Mouse (Mus musculus) MEL (cell line): ENCODE data around the gene Gm20388. TPM values are rescaled to one million over a fixed set of nuclear protein-coding genes. Genes with fewer than 3 reads are reported as not detected.

ENCODE experiments used
- DNase-seq: peaks from one replicate; pipeline ENCODE4 v3.0.0; 2011; ENCODE audit warnings: low read depth, low spot score
- H3K27ac ChIP-seq: 2 replicates; pipeline ENCODE4 v1.5.1; 2012; ENCODE audit warnings: low read depth, mild to moderate bottlenecking, control low read depth, low read length, moderate library complexity; ENCODE audit not compliant: control insufficient read depth
- H3K27me3 ChIP-seq, 2 experiments: fragments of 150-350 bp in 1 of 2; sonication (generic) in 1 of 2; 2 replicates each; pipeline ENCODE4 v1.6.1; 2012; ENCODE audit warnings: low read length in 2 of 2, mild to moderate bottlenecking in 2 of 2, improper control_type of control experiment in 1 of 2, moderate library complexity in 1 of 2; ENCODE audit not compliant: insufficient read depth in 2 of 2, control insufficient read depth in 1 of 2
- H3K36me3 ChIP-seq, 2 experiments: 2 replicates each; pipeline ENCODE4 v1.6.1; 2012 to 2014; ENCODE audit warnings: low read length in 2 of 2, improper control_type of control experiment in 1 of 2, inconsistent platforms in 1 of 2, mild to moderate bottlenecking in 1 of 2; ENCODE audit not compliant: insufficient read depth in 2 of 2, control insufficient read depth in 1 of 2
- H3K4me1 ChIP-seq, 2 experiments: fragments of 150-350 bp in 1 of 2; sonication (generic) in 1 of 2; 2 replicates each; pipeline ENCODE4 v1.6.1; 2012; ENCODE audit warnings: low read length in 2 of 2, improper control_type of control experiment in 1 of 2, mild to moderate bottlenecking in 1 of 2; ENCODE audit not compliant: insufficient read depth in 2 of 2, control insufficient read depth in 1 of 2
- H3K4me3 ChIP-seq, 2 experiments: fragments of 150-350 bp in 1 of 2; sonication (generic) in 1 of 2; 2 replicates each; pipeline ENCODE4 v1.5.1; 2012; ENCODE audit warnings: low read depth in 2 of 2, low read length in 2 of 2, mild to moderate bottlenecking in 2 of 2, moderate library complexity in 2 of 2, control low read depth in 1 of 2, improper control_type of control experiment in 1 of 2; ENCODE audit not compliant: control insufficient read depth in 1 of 2, insufficient read depth in 1 of 2
- H3K79me2 ChIP-seq: 2 replicates; pipeline ENCODE4 v1.6.1; 2012; ENCODE audit warnings: mild to moderate bottlenecking, low read length, moderate library complexity; ENCODE audit not compliant: control insufficient read depth, poor library complexity, insufficient read depth
- H3K9ac ChIP-seq: 2 replicates; pipeline ENCODE4 v1.6.1; 2012; ENCODE audit warnings: low read depth, mild to moderate bottlenecking, control low read depth, low read length, moderate library complexity; ENCODE audit not compliant: control insufficient read depth, poor library complexity, severe bottlenecking
- H3K9me3 ChIP-seq: fragments of 150-350 bp; sonication (generic); replicated peaks from 2 replicates; pipeline ENCODE4 v1.6.1; 2012; ENCODE audit warnings: mild to moderate bottlenecking, low read length, improper control_type of control experiment, moderate library complexity; ENCODE audit not compliant: insufficient read depth
- BHLHE40 ChIP-seq: IDR thresholded peaks from 2 replicates; pipeline ENCODE4 v1.6.1; 2012; ENCODE audit warnings: low read depth, mild to moderate bottlenecking, inconsistent platforms, low read length, improper control_type of control experiment, borderline replicate concordance
- CHD1 ChIP-seq: IDR thresholded peaks from 2 replicates; pipeline ENCODE4 v1.6.1; 2012; ENCODE audit warnings: low read depth, mild to moderate bottlenecking, inconsistent platforms, low read length, improper control_type of control experiment
- E2F4 ChIP-seq: IDR thresholded peaks from 2 replicates; pipeline ENCODE4 v1.6.1; 2011; ENCODE audit warnings: low read depth, low read length, improper control_type of control experiment, borderline replicate concordance
- ELF1 ChIP-seq: IDR thresholded peaks from 2 replicates; pipeline ENCODE4 v1.6.1; 2014; ENCODE audit warnings: low read depth, mild to moderate bottlenecking, inconsistent platforms, low read length, improper control_type of control experiment, moderate library complexity
- EP300 ChIP-seq, 2 experiments: IDR thresholded peaks; 2 replicates each; pipeline ENCODE4 v1.6.1; 2011; ENCODE audit warnings: improper control_type of control experiment in 2 of 2, low read length in 2 of 2, low read depth in 1 of 2, mild to moderate bottlenecking in 1 of 2
- ETS1 ChIP-seq: IDR thresholded peaks from 2 replicates; pipeline ENCODE4 v1.6.1; 2012; ENCODE audit warnings: low read depth, mild to moderate bottlenecking, inconsistent platforms, low read length, improper control_type of control experiment, moderate library complexity
- HCFC1 ChIP-seq: IDR thresholded peaks from 2 replicates; pipeline ENCODE4 v1.6.1; 2012; ENCODE audit warnings: low read depth, mild to moderate bottlenecking, inconsistent platforms, low read length, improper control_type of control experiment, moderate library complexity
- JUND ChIP-seq: IDR thresholded peaks from 2 replicates; pipeline ENCODE4 v1.6.1; 2011; ENCODE audit warnings: low read depth, mild to moderate bottlenecking, improper control_type of control experiment, low read length
- KAT2A ChIP-seq: conservative IDR thresholded peaks from 2 replicates; pipeline ENCODE4 v1.6.1; 2012; ENCODE audit warnings: low read depth, low read length, improper control_type of control experiment, inconsistent platforms
- MAX ChIP-seq: IDR thresholded peaks from 2 replicates; pipeline ENCODE4 v1.6.1; 2011; ENCODE audit warnings: low read length, improper control_type of control experiment
- MXI1 ChIP-seq: IDR thresholded peaks from 2 replicates; pipeline ENCODE4 v1.6.1; 2011; ENCODE audit warnings: mild to moderate bottlenecking, low read depth, low read length, improper control_type of control experiment
- MYC ChIP-seq: IDR thresholded peaks from 2 replicates; pipeline ENCODE4 v1.6.1; 2011; ENCODE audit warnings: low read depth, mild to moderate bottlenecking, low read length, improper control_type of control experiment, moderate library complexity
- NELFE ChIP-seq: IDR thresholded peaks from 2 replicates; pipeline ENCODE4 v1.6.1; 2011; ENCODE audit warnings: low read depth, low read length, improper control_type of control experiment
- NRF1 ChIP-seq: IDR thresholded peaks from 2 replicates; pipeline ENCODE4 v1.6.1; 2014; ENCODE audit warnings: low read depth, mild to moderate bottlenecking, inconsistent platforms, low read length, improper control_type of control experiment, moderate library complexity; ENCODE audit not compliant: poor library complexity, insufficient read depth, severe bottlenecking
- POLR2A ChIP-seq, 2 experiments: IDR thresholded peaks; 2 replicates each; pipeline ENCODE4 v1.6.1; 2011 to 2012; ENCODE audit warnings: low read length in 2 of 2, mild to moderate bottlenecking in 2 of 2, control low read depth in 1 of 2, improper control_type of control experiment in 1 of 2, low read depth in 1 of 2, moderate library complexity in 1 of 2; ENCODE audit not compliant: control insufficient read depth in 1 of 2, insufficient read depth in 1 of 2, poor library complexity in 1 of 2
- POLR2AphosphoS2 ChIP-seq: IDR thresholded peaks from 2 replicates; pipeline ENCODE4 v1.6.1; 2011; ENCODE audit warnings: low read length, improper control_type of control experiment
- POLR2AphosphoS5 ChIP-seq: IDR thresholded peaks from 2 replicates; pipeline ENCODE4 v1.6.1; 2012; ENCODE audit warnings: low read depth, borderline replicate concordance, mild to moderate bottlenecking, inconsistent platforms, low read length, moderate library complexity, mixed read lengths
- SIN3A ChIP-seq: IDR thresholded peaks from 2 replicates; pipeline ENCODE4 v1.6.1; 2012; ENCODE audit warnings: low read length, improper control_type of control experiment, inconsistent platforms
- SMC3 ChIP-seq: IDR thresholded peaks from 2 replicates; pipeline ENCODE4 v1.6.1; 2011; ENCODE audit warnings: low read depth, low read length, improper control_type of control experiment
- TAL1 ChIP-seq: IDR thresholded peaks from 2 replicates; pipeline ENCODE4 v1.6.1; 2012; ENCODE audit warnings: mild to moderate bottlenecking, inconsistent platforms, low read length, moderate library complexity, mixed read lengths
- TBP ChIP-seq: IDR thresholded peaks from 2 replicates; pipeline ENCODE4 v1.8.0; 2011; ENCODE audit warnings: low read depth, low read length, improper control_type of control experiment
- TCF12 ChIP-seq: IDR thresholded peaks from 2 replicates; pipeline ENCODE4 v1.6.1; 2014; ENCODE audit warnings: low read depth, mild to moderate bottlenecking, inconsistent platforms, low read length, improper control_type of control experiment, moderate library complexity
- UBTF ChIP-seq: IDR thresholded peaks from 2 replicates; pipeline ENCODE4 v1.6.1; 2012; ENCODE audit warnings: low read depth, mild to moderate bottlenecking, inconsistent platforms, low read length, improper control_type of control experiment, moderate library complexity, borderline replicate concordance; ENCODE audit not compliant: insufficient read depth
- USF2 ChIP-seq, 2 experiments: IDR thresholded peaks; 2 replicates each; pipeline ENCODE4 v1.6.1; 2011 to 2012; ENCODE audit warnings: improper control_type of control experiment in 2 of 2, low read length in 2 of 2, borderline replicate concordance in 1 of 2, inconsistent platforms in 1 of 2, low read depth in 1 of 2, mild to moderate bottlenecking in 1 of 2; ENCODE audit not compliant: insufficient read depth in 1 of 2
- ZC3H11A ChIP-seq: IDR thresholded peaks from 2 replicates; pipeline ENCODE4 v1.6.1; 2012; ENCODE audit warnings: low read depth, mild to moderate bottlenecking, inconsistent platforms, low read length, improper control_type of control experiment
- polyA plus RNA-seq, 2 experiments: library from polyadenylated mRNA; stranded (reverse) in 1 of 2; unstranded in 1 of 2; fragments of >175 nt in 1 of 2; fragments of >200 nt in 1 of 2; gene quantifications; 2 replicates each; pipeline versions ENCODE4 v1.2.1 to v1.2.4; 2012; ENCODE audit warnings: low replicate concordance in 2 of 2, low read depth in 1 of 2; ENCODE audit not compliant: insufficient read length in 2 of 2, insufficient read depth in 1 of 2, missing spikeins in 1 of 2
- total RNA-seq: library from RNA; depleted of rRNA; stranded (reverse); fragments of 300-350 nt; gene quantifications from 2 replicates; pipeline ENCODE4 v1.2.3, GENCODE M21; 2012

Gm20388 gene
- total and polyA plus RNA-seq, 3 experiments: 11.1 to 17.8 TPM; not detected in 1

DNA sequence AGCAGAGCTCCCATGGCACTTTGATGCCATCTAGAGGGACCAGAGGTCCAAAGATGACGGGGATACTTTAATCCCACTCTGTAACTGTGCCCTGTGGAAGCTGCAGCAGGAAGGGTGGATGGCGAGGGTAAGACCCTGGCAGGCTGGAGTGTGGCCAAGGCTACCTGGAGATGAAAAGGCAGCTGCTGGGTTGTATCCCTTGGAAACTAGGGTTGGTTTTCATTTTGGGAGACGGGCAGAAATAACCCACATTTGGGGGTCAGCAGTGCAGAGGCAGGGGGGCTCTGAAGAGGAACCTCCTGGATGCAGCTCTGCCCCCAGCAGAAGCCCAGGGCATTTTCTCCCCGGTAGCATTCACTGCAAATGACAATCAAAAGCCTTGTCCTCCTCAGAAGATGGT, 3594.6 kb downstream of the Gm20388 start:
- no peak overlapping the region for H3K9ac ChIP-seq
- peaks cover 0 to 10% of the 10 kb centered on the region in 2 experiments; a peak in 1 of 4 replicates for H3K36me3 ChIP-seq

DNA sequence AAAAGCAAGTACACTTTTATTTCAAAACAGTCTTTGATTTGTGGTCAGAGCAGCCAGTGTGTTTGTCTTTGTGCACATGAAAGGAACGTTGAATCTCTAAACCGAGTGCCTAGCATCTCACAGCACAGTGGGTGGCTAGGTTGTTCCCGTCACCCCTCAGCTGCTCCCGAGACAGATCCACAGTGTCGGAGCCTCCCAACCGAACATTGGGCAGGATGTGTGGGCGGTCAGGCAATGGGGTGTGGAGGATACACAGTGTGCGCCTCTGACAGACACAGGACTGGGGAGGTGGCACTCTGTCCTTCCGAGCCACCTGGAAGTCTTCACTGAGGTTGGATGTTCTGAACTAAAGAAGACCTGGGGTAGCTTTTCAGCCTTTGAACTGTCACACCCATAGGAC, 3595.1 kb downstream of the Gm20388 start:
- no peak overlapping the region for H3K27ac ChIP-seq
- H3K79me2 ChIP-seq: no peaks in the 10 kb centered on the region
- H3K36me3 ChIP-seq: peaks cover 0 to 7% of the 10 kb centered on the region in 2 experiments; a peak in 1 of 4 replicates
- no peak for TF ChIP-seq UBTF
- no peak for TF ChIP-seq CHD1
- no peak for TF ChIP-seq MAX
- TF ChIP-seq MXI1: no peak
- TF ChIP-seq NRF1: no peak
- TF ChIP-seq E2F4: no peak
- TF ChIP-seq USF2 (IDR thresholded peaks at IDR 0.05; ENCODE audit: borderline replicate concordance in 1 of 2, insufficient read depth in 1 of 2, low read depth in 1 of 2, low read length in 2 of 2): no peak
- no peak for TF ChIP-seq POLR2AphosphoS2
- TF ChIP-seq ZC3H11A: no peak
- TF ChIP-seq POLR2AphosphoS5: no peak
- TF ChIP-seq NELFE: no peak
- no peak for TF ChIP-seq KAT2A
- TF ChIP-seq, all 39 proteins: peak for 0
- no peak overlapping the region for H3K4me3 ChIP-seq
- DNase-seq: no peak
- no peaks in the 10 kb centered on the region for H3K9me3 ChIP-seq
- H3K27me3 ChIP-seq: no peaks in the 10 kb centered on the region
- H3K9ac ChIP-seq: no peak overlapping the region
- H3K4me1 ChIP-seq: no peaks in the 10 kb centered on the region

More for the DNA sequence above, 3594.6 kb downstream of the Gm20388 start:
- H3K4me1 ChIP-seq: no peaks in the 10 kb centered on the region
- TF ChIP-seq TAL1 (no peak), ETS1 (no peak), ZC3H11A (no peak), UBTF (no peak), USF2 (IDR thresholded peaks at IDR 0.05; ENCODE audit: borderline replicate concordance in 1 of 2, insufficient read depth in 1 of 2, low read depth in 1 of 2, low read length in 2 of 2) (no peak), HCFC1 (no peak), ELF1 (no peak), TCF12 (no peak), SIN3A (no peak), SMC3 (no peak), JUND (no peak), BHLHE40 (no peak), EP300 (IDR thresholded peaks at IDR 0.05; ENCODE audit: low read depth in 1 of 2, low read length in 2 of 2) (no peak), CHD1 (no peak), MYC (no peak), TBP (no peak), POLR2A (IDR thresholded peaks at IDR 0.05; ENCODE audit: control insufficient read depth in 1 of 2, insufficient read depth in 1 of 2, low read depth in 1 of 2, low read length in 2 of 2, poor library complexity in 1 of 2) (no peak)
- H3K27me3 ChIP-seq: no peaks in the 10 kb centered on the region
- DNase-seq: no peak
- H3K4me3 ChIP-seq: no peak overlapping the region
- H3K79me2 ChIP-seq: no peaks in the 10 kb centered on the region
- no peaks in the 10 kb centered on the region for H3K9me3 ChIP-seq
- no peak overlapping the region for H3K27ac ChIP-seq
